Mouse (Mus musculus) intestine, embryonic 14.5 days (tissue): ENCODE results near the gene Klhl6. TPM values are rescaled to one million over a fixed set of nuclear protein-coding genes. Genes with fewer than 3 reads are reported as not detected.

Experiments used
- ATAC-seq: fragments of 200-750 bp; cut with Nextera tagmentation; replicated peaks from 2 replicates; pipeline ENCODE4 v1.8.0; 2017; ENCODE audit warnings: low read depth, moderate number of reproducible peaks, moderate TSS enrichment, moderate library complexity; ENCODE audit not compliant: low FRiP score, low TSS enrichment
- DNase-seq: peaks from one replicate; pipeline ENCODE4 v3.0.0-alpha.2; 2018; ENCODE audit warnings: low spot score
- H3K27ac ChIP-seq: fragments of 300-500 bp; sonication (generic); 2 replicates; pipeline ENCODE4 v1.5.1; 2014; ENCODE audit warnings: low read depth, mild to moderate bottlenecking, control low read depth
- H3K27me3 ChIP-seq: fragments of 300-500 bp; sonication (generic); replicated peaks from 2 replicates; pipeline ENCODE4 v1.6.1; 2014; ENCODE audit warnings: low read length, control low read depth; ENCODE audit not compliant: control insufficient read depth, insufficient read depth
- H3K36me3 ChIP-seq: fragments of 300-500 bp; sonication (generic); 2 replicates; pipeline ENCODE4 v1.6.1; 2014; ENCODE audit warnings: low read length, control low read depth; ENCODE audit not compliant: control insufficient read depth, insufficient read depth
- H3K4me1 ChIP-seq: fragments of 300-500 bp; sonication (generic); replicated peaks from 2 replicates; pipeline ENCODE4 v1.6.1; 2014; ENCODE audit warnings: low read length, control low read depth, mixed read lengths; ENCODE audit not compliant: control insufficient read depth, insufficient read depth
- H3K4me2 ChIP-seq: fragments of 300-500 bp; sonication (generic); 2 replicates; pipeline ENCODE4 v1.6.1; 2014; ENCODE audit warnings: low read length
- H3K4me3 ChIP-seq: fragments of 300-500 bp; sonication (generic); 2 replicates; pipeline ENCODE4 v1.5.1; 2014; ENCODE audit warnings: low read depth, low read length, control low read depth, mixed read lengths
- H3K9ac ChIP-seq: fragments of 300-500 bp; sonication (generic); 2 replicates; pipeline ENCODE4 v1.6.1; 2014; ENCODE audit warnings: mild to moderate bottlenecking, low read length
- H3K9me3 ChIP-seq: fragments of 300-500 bp; sonication (generic); 2 replicates; pipeline ENCODE4 v1.6.1; 2016; ENCODE audit warnings: low read length, control low read depth; ENCODE audit not compliant: control insufficient read depth
- WGBS: fragments of 180-500 bp; shearing (Covaris S2); extraction: QIAGEN DNeasy Blood & Tissue Kit; methylation state at CpG from one replicate; pipeline ENCODE4 v1.1.7; 2014; 5-methylcytosine and 5-hydroxymethylcytosine counted together
- polyA plus RNA-seq: library from polyadenylated mRNA; unstranded; fragments of >200 nt; fragmentation: Nextera tagmentation; extraction: Ambion mirVana; gene quantifications from 2 replicates; pipeline ENCODE4 v1.2.1, GENCODE M21; 2014

The Klhl6 gene
- polyA plus RNA-seq, 1 experiment from 2014 or later, result 8.3 TPM

DNA sequence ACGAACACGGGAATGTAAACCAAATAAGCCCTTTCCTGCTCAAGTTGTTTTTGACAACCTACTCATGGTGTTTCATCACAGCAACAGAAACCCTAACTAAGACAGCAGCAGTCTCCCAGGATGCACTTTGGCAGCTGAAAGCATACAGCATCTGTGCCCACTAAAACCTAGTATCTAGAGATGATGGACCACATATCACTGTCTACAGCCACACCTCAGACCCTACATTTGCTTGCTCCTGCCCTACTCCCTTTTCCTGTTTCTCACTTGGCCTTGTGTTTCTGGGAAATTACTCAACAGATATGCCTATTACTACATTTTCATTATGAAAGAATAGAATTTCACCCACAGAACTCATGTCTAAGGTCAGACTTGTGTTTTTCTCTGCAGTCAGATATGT is 70.3 kb downstream of the Klhl6 start:
- H3K4me2 ChIP-seq, result no peak overlapping the region
- no peak overlapping the region for H3K9ac ChIP-seq
- no peak overlapping the region for H3K27ac ChIP-seq
- H3K9me3 ChIP-seq, result no peaks in the 10 kb centered on the region
- WGBS, result 54% methylated on average over 2 of the region's 2 CpGs
- ATAC-seq (no peak), DNase-seq (no peak)
- no peaks in the 10 kb centered on the region for H3K27me3 ChIP-seq
- H3K36me3 ChIP-seq, result no peaks in the 10 kb centered on the region
- H3K4me1 ChIP-seq, result no peaks in the 10 kb centered on the region
- no peak overlapping the region for H3K4me3 ChIP-seq

DNA sequence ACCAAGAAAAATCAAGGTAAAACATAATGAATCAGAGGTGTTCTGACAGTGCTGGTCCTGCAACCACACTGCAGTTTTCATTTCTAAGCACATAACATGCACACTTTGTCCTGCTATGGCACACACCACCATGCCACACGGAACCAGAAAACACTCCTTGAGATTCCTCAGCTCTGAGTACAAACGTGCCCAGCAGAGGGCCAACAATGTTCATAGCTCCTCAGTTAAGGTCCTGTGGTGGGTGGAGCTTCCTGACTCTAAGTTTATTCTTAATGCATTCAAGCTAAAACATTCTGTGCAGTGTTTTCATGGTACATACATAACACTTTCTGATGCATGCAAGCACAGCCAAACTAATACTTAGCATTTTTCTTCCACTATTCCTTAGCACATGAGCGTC is 74.5 kb downstream of the Klhl6 start:
- WGBS, result 65% methylated on average over 3 of the region's 3 CpGs
- no peaks in the 10 kb centered on the region for H3K36me3 ChIP-seq
- peaks cover 8% of the 10 kb centered on the region; the same call in 1 of the 2 replicates for H3K4me1 ChIP-seq
- no peaks in the 10 kb centered on the region for H3K27me3 ChIP-seq
- no peaks in the 10 kb centered on the region for H3K9me3 ChIP-seq
- no peak overlapping the region for H3K9ac ChIP-seq
- ATAC-seq, result no peak
- no peak for DNase-seq
- H3K27ac ChIP-seq, result no peak overlapping the region
- no peak overlapping the region for H3K4me3 ChIP-seq
- H3K4me2 ChIP-seq, result no peak overlapping the region

DNA sequence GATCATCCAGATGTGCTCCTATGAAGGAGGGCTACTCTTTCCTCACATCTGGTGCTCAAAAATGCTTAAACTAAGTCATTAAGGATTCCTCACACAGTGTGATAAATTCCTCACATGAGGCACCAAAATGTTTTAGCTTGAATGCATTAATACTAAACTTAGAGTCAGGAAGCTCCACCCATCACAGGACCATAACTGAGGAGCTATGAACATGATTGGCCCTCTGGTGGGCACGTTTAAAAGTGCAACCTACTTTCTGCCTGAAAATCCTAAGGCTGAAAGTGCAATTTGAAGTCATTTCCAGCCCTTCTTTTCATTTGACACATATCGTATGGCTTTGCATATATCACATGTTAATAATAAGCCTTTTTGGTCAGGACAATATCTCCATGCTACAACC is 75.7 kb downstream of the Klhl6 start:
- Histone ChIP-seq H3K4me1 (peaks cover 8% of the 10 kb centered on the region; the same call in 1 of the 2 replicates), H3K4me3 (no peak overlapping the region), H3K27me3 (no peaks in the 10 kb centered on the region), H3K36me3 (no peaks in the 10 kb centered on the region), H3K9me3 (no peaks in the 10 kb centered on the region), H3K9ac (no peak overlapping the region), H3K27ac (no peak overlapping the region), H3K4me2 (no peak overlapping the region)
- ATAC-seq (no peak), DNase-seq (peak; percentile 56)
- WGBS, result 43% methylated on average over 2 of the region's 2 CpGs

DNA sequence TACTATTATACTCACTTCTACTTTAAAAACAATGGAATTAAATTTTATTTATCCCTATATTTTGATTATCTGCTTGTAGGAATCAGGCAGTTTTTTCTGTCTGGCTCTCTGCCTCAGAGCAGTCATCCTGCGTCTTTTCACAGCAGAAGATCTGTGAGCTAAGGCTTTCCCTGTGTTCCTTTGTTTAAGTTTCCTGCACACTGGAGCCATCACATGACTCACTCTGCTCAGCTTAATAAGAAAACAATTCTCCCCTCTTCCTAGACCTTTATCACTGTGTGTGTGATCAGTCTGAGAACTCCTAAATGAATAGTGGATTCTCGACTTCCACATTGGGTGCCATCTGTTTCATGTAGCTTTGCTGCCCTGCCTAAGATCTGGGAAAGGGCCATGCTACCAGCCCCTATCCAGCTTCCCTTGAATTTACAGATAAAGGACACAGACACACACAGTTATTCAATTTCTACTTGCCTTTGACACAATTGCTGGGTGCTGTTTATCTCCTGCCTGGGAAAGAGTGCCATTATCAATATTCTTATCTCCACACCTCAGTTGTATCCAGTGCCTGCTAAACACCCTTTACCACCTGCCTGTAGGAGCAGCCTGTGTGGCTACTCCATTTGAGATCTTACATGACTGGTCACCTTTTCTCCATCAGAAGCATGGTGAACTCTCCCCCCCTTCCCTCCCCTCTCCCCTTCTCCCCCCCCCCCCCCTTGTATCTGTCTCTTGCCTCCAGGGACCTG is 77.9 kb downstream of the Klhl6 start:
- H3K4me1 ChIP-seq, result peaks cover 8% of the 10 kb centered on the region; the same call in 1 of the 2 replicates
- DNase-seq, result no peak
- H3K9ac ChIP-seq, result no peak overlapping the region
- H3K4me3 ChIP-seq, result no peak overlapping the region
- ATAC-seq, result 0 out of 2 replicates have a peak, but pooled peaks have one; percentile 36
- no peak overlapping the region for H3K4me2 ChIP-seq
- 19% methylated on average over 2 of the region's 2 CpGs for WGBS
- no peaks in the 10 kb centered on the region for H3K9me3 ChIP-seq
- no peaks in the 10 kb centered on the region for H3K27me3 ChIP-seq
- no peaks in the 10 kb centered on the region for H3K36me3 ChIP-seq
- peak overlapping the region; percentile 52 for H3K27ac ChIP-seq

DNA sequence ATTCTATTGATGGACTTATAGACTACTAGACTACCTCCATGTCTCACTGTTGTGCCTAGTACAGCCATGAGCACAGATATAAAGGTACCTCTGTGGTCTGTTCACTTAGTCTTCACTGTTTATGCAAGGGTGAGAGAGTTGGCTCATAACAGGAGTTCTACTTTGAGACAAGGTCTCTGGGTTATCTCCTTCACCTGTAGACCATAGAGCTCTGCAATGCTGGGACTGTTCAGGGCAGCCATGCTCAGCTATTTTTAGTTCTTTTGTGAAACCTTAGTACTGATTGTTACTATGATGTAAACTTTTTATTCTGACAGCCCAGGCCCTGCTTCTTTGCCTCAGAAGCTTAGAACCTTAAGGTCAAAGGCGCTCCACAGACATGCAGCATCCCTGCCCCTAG is 79.0 kb downstream of the Klhl6 start:
- H3K4me2 ChIP-seq, result no peak overlapping the region
- no peaks in the 10 kb centered on the region for H3K27me3 ChIP-seq
- no peak overlapping the region for H3K4me3 ChIP-seq
- no peak for DNase-seq
- no peak for ATAC-seq
- H3K9ac ChIP-seq, result no peak overlapping the region
- H3K4me1 ChIP-seq, result peaks cover 8% of the 10 kb centered on the region; the same call in 1 of the 2 replicates
- H3K27ac ChIP-seq, result no peak overlapping the region
- H3K9me3 ChIP-seq, result no peaks in the 10 kb centered on the region
- 96% methylated on average over 1 of the region's 1 CpGs for WGBS
- no peaks in the 10 kb centered on the region for H3K36me3 ChIP-seq

Other genes starting within 250 kb of the Klhl6 start
- 18.5 and 25.0 TPM in 2 replicates for gene B3gnt5, start 222.8 kb downstream of the Klhl6 start, polyA plus RNA-seq
- gene Klhl24, start 114.5 kb upstream of the Klhl6 start, polyA plus RNA-seq, result 22.0 and 27.8 TPM in 2 replicates
- 37.5 and 40.5 TPM in 2 replicates for gene Yeats2, start 158.0 kb upstream of the Klhl6 start, polyA plus RNA-seq